Mouse (Mus musculus) gastrocnemius, postnatal 25 days (tissue): Measurements from ENCODE around the gene Rffl. TPM values are rescaled to one million over a fixed set of nuclear protein-coding genes. Genes with fewer than 3 reads are reported as not detected.
A peak's percentile ranks its signal among the peaks of the same experiment; 100 is the strongest.
"Not testable (repeated sequence)": the region's sequence is repeated elsewhere in the genome, so short reads cannot be mapped to it uniquely, and the experiment has no call there.

Source experiments
- DNase-seq: peaks from one replicate; pipeline ENCODE4 v3.0.0; 2022
- total RNA-seq, 2 experiments: library from RNA; stranded (reverse); gene quantifications; 1 replicate in 1 of 2; 2 replicates in 1 of 2; pipeline ENCODE4 v1.2.3; 2021

Rffl gene
- total RNA-seq, 2 experiments from 2014 or later: 6.0 to 6.3 TPM

DNA sequence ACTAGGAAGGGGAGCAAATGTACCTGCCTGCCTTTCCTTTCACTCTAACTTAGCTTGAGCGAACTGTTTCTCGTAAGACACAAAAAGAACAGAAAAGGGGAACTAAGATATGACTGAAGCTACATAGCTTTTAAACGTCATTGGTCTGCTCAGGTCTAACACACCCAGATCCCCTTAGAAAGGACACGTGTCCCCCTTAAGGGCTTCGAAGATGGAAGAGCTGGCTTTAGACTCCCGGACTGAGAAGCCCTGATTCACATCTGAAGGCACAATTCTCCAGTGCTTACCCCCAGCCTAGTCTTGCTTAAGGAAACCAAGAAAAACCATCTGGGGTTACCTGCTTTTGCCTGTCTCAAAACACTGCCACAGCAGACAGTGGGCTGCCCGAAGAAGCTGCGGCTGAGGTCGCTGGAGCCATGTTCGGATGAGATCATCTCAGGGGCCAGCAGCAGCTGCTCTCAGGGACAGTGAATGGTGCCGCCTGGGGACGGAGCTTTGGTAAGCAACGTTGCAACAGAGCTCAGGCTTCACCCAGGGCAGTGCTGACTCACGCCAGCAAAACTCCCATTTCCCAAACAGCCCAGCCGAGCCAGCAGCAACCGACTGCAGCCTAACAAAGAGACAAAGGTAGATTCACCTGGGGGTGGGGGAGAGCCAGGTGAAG lies 25.5 kb downstream of the Rffl start:
- DNase-seq: peak; percentile 71

DNA sequence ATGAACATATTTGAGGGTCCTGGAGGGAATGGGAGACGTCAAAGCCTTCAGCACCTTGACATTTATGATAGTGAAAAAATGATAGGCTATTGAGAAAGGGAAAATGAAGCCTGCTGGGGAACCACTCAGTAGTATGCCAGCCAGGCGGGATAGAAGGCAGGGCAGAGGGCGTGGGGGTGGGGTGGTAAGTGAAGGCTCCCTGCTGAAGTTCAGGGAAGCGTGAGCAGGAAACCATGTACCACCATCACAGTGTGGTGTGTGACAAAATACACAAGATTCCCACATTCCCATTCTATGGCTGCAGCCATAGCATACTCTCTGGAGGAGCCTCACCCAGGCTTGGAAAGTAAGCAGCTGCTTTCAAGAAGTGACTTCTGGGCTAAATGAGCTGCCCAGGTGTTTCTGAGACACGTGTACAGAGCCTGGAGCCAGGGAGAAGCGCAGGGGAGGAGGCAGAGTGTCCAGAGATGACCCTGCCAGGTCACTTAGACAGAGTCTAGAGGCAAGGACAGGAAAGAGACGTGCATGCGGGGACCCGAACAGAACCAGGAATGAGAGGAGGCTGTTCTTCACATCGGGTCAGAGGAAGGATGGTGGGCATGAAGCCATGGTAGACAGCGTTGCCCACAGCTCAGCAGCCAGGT lies 26.1 kb downstream of the Rffl start:
- DNase-seq: no peak

DNA sequence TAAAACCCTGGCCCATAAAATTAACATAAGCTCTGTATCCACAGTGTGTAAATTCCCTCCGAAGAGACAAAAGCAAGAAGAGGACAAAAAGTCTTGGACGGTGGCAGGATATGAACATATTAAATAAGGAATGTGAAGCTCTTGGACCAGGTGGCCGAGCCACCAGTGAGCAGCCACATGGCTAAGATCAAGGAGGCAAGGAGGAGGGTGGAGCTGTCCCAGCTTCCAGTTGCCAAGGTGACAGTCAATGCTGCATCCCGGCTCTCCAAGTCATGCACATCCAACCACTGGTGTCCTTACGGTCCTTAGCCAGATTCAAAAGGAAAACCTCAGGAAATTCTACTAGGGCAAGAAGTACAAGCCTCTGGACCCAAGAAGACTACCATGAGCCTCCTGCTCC lies 32.5 kb downstream of the Rffl start:
- DNase-seq: no peak

DNA sequence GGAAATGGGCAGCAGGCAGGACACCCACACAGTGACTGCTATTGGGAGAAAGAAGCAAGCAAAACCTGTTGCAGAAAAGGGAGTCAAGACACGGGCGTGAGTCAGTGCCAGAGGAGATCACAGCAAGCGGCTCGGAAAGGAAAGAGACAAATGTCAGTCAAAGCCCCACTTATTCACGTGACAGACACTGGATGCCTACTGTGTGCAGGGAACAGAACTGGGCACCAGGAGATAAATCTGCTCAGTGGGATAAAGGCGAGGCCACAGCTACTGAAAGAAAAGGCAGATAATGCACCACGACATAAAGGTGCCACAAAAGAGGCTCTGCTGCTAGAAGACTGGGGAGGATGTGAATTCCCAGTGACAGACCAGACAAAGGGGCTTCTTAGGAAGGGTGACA lies 33.2 kb downstream of the Rffl start:
- no peak for DNase-seq

DNA sequence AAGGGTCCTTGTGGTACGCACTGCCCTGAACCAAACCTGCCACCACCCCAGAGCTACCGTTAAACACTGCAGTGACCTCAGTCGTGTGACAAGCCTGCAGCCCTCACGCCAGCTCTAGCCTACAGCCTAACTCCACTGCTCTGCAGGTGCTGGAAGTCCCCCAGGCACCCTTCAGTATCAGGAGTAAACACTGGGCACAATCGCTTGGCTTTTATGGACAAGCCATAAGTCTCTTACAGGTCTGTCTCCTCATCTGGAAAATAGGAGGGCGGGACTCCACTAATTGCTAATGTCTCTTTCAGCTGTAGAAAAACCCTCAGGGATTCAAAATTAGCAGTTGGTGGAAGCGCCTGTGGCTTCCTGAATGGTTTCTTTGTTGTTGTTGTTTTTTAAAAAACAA lies 33.8 kb downstream of the Rffl start:
- no peak for DNase-seq

DNA sequence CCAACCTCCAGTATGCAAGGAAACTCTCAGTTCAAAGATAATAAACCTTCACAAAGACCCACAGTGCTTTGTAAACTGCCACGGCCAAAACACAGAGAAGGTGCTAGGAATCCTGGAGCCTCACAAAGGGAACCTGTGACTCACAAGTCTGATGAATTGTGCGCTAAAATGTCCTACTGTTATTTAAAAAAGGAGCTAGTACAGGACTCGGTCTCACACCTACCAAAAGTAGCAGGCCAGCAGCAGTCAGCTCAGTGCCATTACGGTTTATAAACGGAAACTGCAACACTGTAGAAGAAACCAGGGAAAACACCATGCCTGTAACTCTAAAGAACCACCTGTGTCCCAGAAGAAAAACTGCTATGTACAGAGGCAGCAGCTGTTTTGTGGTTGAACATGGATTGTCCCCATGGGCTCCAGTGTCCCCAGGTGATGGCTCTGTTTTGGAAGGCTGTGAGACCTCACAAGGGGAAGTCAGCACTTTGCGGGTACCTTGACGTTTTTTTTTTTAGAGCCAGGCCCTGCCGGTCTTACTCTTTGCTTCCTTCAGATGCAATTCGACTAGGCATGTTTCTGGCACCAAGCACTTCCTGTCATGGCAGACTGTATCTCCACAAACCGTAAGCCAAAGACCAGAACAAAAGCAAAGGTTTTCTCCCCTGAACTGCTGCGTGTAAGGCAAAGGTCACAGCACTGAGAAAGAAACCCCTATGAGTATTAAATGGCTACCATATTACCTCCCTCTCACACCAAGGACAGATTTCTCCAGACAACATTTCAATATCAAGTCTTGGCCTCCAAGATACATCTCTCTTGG lies 35.2 kb downstream of the Rffl start:
- no peak for DNase-seq

DNA sequence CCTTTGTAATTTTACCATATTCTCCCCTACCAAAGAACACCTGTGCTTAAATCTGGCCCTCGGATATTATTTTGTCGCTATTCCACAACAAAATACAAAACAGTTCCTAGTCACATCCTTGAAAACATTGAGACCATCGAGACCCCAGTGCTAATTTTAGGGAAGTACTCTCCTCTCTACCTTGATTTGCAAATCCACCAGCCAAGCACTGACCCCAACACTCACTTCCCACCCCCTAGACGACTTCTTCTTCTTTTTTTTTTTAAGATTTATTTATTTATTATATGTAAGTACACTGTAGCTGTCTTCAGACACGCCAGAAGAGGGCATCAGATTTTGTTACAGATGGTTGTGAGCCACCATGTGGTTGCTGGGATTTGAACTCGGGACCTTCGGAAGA lies 36.7 kb downstream of the Rffl start:
- not testable (repeated sequence) for DNase-seq

DNA sequence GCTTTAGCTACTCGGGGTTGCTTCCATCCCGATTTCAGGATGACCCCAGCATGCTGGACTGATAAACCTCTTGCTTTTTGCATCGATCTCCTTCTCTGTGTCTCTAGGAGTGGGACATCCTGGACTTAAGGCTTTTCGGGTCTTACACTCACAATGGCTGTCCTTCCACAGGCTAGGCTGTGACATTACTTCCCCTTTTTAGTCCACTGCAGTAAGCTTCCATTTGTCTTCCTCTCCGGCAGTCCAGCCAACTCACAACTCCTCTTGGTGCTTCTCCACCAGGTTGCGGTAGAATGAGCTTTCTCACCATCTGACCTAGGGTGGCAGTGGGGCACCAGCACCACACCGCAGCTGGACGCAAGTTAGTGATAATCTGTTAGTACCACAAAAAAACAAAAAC lies 37.1 kb downstream of the Rffl start:
- DNase-seq: no peak

DNA sequence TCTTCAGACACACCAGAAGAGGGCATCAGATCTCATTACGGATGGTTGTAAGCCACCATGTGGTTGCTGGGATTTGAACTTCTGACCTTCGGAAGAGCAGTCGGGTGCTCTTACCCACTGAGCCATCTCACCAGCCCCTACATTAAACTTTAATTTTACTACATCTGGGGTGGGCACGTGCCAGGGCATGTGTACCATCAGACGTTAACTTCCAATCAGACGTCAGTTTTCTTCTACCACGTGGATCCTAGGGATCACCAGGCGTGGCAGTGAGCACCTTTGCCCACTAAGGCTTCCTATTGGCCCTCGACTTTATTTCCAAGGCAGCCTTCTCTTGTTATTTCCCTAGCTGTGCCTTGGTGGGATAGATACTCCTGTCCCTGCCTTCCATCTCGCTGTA lies 38.6 kb downstream of the Rffl start:
- not testable (repeated sequence) for DNase-seq

DNA sequence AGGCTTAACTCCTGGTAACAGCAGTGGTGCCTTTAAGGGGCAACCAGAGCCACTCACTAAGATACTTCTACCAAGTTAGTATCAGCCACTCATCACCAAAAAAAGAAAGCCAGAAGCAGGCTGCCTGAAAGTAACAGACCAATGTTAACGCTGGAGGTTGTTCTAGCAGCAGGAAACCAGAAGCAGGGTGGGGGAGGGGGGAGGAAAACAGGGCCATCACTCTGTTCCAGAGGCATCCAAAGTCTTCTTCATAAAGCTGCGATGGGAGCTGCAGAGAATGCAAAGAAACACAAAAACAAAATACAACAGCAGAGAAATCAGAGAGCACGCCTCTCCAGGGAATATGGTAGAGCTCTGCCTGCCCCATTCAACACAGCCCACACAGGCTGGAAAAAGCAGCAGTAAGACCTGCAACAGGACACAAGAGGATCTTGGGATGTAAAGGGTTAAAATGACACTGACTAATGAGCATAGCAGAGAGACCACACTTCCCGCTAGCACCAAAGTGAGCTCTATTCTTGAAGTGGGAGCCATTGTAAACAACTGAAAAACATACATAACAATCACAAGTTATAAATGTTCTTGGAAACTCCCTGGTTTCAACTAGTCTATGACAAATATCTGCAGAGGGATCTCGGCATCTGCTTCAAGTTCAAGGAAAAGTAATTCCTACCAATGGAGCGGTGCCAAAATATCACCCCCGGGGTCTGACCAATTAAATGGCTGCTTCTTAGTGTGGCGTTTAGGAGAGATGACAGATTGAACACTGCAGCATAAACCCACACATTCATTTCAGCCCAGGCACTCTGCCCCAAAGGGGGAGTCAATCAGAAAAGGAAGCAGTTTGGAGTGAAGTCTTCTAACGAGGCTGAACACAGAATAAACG lies 39.8 kb downstream of the Rffl start:
- DNase-seq: no peak

DNA sequence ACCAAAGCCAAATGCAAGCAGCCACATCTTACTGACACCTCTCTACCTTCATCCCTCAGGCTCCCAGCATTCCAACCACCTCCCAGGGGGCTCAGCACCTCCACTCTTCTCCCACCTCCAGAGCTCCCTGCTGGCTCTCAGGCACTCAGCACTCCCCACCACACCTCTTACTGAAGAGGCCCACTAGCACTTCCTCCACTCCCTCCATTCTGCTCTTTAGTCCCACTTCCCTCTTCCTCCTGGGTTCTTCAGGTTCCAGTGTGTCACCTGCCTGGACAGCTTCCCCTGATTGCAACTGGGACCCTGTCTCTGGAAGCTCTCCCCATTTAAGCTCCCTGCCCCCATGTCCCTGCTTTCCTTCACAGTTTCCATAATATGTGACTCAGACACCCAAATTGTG lies 44.2 kb downstream of the Rffl start:
- no peak for DNase-seq

DNA sequence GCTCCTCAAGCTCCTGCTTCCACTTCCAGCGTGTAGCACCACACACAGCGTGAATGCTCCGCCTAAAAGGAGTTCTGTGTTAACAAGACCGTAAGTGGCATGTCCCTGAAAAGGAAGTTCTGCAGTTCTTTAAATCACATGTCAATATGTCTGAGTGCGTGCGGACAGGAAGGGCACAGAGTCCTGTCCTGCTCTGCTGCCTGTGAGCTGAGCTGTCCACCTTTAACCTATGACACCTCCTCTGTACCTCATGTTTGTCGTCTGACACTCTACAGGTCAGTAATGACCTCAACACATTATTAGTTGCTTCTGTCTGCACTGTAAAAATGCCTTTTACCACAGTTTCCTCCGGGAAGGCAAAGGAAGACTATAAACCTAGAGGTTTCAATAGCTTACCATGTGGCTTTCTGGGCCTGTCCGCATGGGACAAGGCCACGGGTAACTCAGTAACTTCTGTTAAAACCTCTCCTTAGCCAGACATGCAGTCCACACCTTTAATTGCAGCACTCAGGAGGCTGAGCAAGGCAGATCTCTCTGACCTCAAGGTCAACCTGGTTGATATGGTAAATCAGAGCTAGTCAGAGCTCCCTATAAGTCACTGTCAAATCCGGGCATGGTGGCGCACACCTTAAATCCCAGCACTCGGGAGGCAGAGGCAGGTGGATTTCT lies 50.1 kb downstream of the Rffl start:
- DNase-seq: no peak

DNA sequence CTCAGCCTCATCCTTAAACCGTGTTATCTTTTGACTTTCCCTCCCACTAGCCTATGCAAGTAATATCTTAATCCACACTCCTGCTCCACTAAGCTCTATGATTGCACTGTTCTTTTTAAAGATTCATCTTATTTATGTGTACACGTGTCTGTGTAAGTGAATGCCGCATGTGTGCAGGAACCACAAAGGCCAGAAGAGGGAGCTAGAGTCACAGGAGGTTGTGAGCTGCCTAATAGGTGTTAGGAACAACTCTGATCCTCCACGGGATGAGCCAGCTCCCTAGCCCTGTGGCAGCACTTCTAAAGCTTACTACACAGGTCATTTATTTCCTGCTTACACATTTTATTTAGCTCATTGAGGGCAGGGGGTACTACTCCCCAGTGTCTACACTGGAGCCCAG lies 51.7 kb downstream of the Rffl start:
- peak; percentile 42 for DNase-seq

DNA sequence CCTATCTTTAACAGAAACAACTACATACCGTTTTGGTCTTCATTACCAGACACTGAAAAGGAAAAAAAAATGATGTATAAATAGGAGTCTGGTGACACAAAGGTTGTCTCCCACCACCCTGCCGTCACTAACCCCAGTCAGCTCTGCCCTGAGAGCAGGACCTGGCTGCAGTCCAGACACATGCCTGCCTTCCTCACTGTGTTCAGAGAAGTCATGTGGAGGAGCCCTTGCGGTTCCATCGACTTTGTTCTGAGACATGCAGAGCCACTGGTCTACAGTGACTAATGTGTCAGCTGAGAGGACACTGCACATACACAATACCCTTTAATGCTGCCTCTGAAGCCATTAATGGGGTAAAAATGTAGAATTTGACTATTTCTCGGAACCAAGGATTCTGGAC lies 62.5 kb downstream of the Rffl start:
- no peak for DNase-seq

DNA sequence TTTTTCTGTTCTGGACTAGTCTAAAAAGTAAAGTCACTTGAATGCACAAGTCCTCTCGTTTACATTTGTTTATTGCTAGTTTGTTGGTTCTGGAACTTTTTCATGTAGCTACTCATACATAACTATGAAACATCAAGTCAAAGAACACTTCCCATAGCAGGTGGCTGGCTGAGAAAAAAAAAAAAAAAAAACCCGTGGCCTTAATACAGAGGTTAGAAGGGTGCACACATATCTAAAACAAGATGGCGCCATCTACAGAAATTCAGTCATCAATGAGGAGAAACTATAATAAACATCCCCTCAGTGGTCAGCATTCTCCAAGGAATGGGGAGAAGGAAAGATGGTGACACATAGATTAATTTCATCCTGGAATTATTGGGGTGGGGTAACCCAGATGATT lies 63.6 kb downstream of the Rffl start:
- no peak for DNase-seq

DNA sequence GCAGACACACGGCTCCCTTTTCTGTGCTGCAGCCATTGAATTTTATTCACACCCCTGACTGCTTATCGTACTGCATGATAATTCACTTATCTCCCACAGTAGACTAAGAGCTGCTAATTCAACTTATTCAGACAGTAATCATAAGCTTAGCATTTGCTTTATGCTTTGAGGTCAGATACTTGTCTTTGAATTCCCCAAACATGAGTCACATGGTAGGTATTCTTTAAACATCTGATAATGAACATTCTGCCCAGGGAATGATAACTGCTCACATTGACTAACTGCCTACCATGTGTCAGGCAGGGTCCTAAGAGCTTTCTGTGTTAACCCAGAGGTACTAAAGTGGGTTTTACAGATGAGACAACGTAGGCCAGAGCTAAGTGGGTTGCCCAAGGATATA lies 64.4 kb downstream of the Rffl start:
- no peak for DNase-seq

DNA sequence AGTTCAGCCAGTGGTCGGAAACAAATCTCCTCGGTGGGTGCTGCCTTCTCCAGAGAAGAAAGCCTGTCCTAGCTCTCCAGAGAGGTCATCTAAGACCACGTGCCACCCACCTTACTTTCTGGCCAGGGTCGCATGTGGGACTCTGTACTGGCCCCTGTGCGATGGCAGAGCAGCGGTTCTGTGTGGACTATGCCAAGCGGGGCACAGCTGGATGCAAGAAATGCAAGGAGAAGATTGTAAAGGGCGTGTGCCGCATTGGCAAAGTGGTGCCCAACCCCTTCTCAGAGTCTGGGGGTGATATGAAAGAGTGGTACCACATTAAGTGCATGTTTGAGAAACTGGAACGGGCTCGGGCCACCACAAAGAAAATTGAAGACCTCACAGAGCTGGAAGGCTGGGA lies 87.6 kb downstream of the Rffl start:
- DNase-seq: no peak

DNA sequence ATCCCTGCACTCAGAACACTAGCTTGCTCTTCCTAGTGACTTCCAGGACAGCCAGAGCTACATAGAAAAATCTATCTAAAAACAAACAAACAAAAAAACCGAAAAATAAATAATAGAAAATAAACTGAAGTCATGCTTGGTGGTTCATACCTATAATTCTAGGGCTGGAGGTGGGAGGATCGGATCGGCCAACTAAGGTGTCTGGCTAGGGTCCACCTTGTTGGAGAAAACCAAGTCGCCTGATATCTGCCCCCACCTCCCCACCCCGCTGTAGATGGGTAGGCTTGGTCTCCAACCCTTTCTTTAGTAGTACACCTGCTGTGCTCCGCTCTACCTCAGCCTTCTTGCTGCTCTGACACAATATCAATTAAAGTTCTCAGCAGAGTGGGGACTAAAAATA lies 88.8 kb downstream of the Rffl start:
- DNase-seq: no peak

DNA sequence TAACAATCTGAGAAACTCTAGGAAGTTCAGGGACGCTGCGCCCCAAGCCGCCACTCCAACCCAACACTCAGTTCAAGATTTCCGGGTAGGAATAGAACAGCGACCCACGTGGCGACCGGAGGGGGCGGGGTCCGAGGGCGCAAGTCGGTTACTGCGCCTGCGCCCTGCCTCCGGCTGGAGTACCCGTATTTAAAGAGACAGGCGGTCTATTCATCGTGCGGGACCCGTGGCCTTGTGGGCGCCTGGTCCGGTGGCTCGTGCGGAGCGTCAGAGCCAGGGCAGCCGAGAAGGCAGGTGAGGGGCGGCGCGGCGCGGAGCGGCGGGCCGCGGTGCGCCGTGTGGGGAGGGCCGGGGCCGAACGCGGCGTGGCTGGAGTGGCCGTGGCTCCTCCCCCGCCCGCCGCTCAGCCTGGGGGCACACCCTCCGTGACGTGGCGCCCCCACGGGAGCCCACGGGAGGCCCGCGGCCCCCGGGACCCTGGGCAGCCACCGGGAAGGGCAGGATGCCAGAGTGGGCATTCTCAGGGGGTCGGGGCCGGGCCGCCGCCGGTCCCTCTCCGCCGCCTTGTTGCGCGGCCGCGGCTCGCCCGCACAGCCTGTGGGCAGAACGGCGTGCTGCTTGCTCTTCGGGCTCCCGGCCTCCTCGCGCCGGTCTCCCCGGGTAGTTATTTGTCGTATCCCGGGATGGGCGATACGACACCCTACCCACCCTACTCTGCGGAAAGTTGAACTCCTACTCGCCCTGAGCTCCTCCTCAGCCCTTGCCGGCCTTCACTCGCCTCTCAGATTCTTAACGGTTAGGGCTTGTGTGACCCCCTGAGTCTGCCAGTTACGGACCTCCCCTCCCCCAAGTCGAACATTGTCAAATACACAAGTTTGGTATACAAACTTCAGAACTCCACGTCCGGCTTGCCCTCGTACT lies 89.8 kb downstream of the Rffl start, which contains the start of gene Lig3:
Gene Lig3 (plus strand): TSS at position 126 of the 921 bp plus-strand sequence.
- DNase-seq: peak; percentile 93

DNA sequence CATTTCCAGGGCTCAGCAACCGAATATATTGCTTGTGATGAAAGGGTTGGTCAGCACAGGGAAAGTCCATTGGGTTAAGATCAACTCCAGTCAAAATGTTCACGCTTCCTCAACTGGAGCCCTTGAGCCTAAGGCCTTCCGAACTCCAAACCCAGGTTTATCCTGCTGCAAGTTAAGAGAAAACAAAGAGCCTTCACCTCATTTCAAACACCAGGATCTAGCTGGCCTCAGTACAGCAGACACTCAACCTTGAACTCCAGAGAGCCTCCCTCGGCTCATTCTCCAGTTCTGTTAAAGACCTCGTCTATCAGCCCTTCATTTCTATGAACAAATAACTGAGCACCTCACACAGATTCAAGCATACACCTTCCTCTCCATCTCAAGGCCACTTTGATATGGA lies 90.9 kb downstream of the Rffl start:
- DNase-seq: no peak
